Mouse (Mus musculus) heart, embryonic 15.5 days (tissue): ENCODE results near the gene Xrn2. TPM values are rescaled to one million over a fixed set of nuclear protein-coding genes. Genes with fewer than 3 reads are reported as not detected.

Experiments used
- ATAC-seq: fragments of 200-750 bp; cut with Nextera tagmentation; replicated peaks from 2 replicates; pipeline ENCODE4 v1.8.0; 2017; ENCODE audit warnings: low read depth, moderate TSS enrichment; ENCODE audit not compliant: insufficient number of reproducible peaks, insufficient read depth, low FRiP score
- H3K27ac ChIP-seq: fragments of 300-500 bp; sonication (generic); 2 replicates; pipeline ENCODE4 v1.5.1; 2015; ENCODE audit warnings: mild to moderate bottlenecking, inconsistent platforms
- H3K27me3 ChIP-seq: fragments of 300-500 bp; sonication (generic); 2 replicates; pipeline ENCODE4 v1.6.1; 2015; ENCODE audit warnings: inconsistent platforms
- H3K36me3 ChIP-seq: fragments of 300-500 bp; sonication (generic); 2 replicates; pipeline ENCODE4 v1.6.1; 2015; ENCODE audit warnings: mild to moderate bottlenecking, inconsistent platforms
- H3K4me1 ChIP-seq: fragments of 300-500 bp; sonication (generic); replicated peaks from 2 replicates; pipeline ENCODE4 v1.6.1; 2015; ENCODE audit warnings: inconsistent platforms
- H3K4me2 ChIP-seq: fragments of 300-500 bp; sonication (generic); 2 replicates; pipeline ENCODE4 v1.6.1; 2015; ENCODE audit warnings: inconsistent platforms, mild to moderate bottlenecking, moderate library complexity
- H3K4me3 ChIP-seq: fragments of 300-500 bp; sonication (generic); 2 replicates; pipeline ENCODE4 v1.5.1; 2015; ENCODE audit warnings: mild to moderate bottlenecking, inconsistent platforms
- H3K9ac ChIP-seq: fragments of 300-500 bp; sonication (generic); 2 replicates; pipeline ENCODE4 v1.6.1; 2015; ENCODE audit warnings: mild to moderate bottlenecking, inconsistent platforms
- H3K9me3 ChIP-seq: fragments of 300-500 bp; sonication (generic); replicated peaks from 2 replicates; pipeline ENCODE4 v1.6.1; 2016; ENCODE audit warnings: inconsistent platforms
- WGBS: fragments of 180-500 bp; shearing (Covaris S2); methylation state at CpG from one replicate; pipeline ENCODE4 v1.1.7; 2015; ENCODE audit warnings: mixed read lengths; 5-methylcytosine and 5-hydroxymethylcytosine counted together
- polyA plus RNA-seq: library from polyadenylated mRNA; unstranded; fragments of >200 nt; fragmentation: Nextera tagmentation; extraction: Ambion mirVana; gene quantifications from 2 replicates; pipeline ENCODE4 v1.2.1, GENCODE M21; 2015

Gene Xrn2
- polyA plus RNA-seq, 1 experiment from 2014 or later = 40.4 TPM

DNA sequence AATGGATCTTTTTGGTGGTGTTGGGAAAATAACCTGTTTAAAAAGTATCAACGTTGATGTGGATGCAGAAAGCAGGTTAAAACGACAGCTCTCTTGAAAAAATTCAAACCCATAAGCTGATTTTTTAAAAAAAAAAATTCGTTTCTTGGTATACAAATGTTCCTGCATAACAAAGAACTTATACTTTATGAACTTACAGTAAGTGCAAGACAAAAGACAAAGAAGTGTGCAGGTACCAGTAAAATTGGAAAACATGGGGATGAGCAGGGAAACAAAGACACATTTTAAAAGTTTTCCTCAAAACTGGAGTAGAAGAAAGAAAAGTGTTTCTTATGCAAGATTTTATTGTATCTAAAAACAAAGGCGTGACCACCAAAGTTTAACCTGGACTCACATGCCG is 73.6 kb downstream of the Xrn2 start:
- no peaks in the 10 kb centered on the region for H3K9me3 ChIP-seq
- no peaks in the 10 kb centered on the region for H3K36me3 ChIP-seq
- no peak overlapping the region for H3K9ac ChIP-seq
- H3K27me3 ChIP-seq = peaks cover 67% of the 10 kb centered on the region
- H3K4me1 ChIP-seq = peaks cover 20% of the 10 kb centered on the region
- 18% methylated on average over 5 of the region's 5 CpGs for WGBS
- H3K4me2 ChIP-seq = no peak overlapping the region
- no peak for ATAC-seq
- no peak overlapping the region for H3K4me3 ChIP-seq
- no peak overlapping the region for H3K27ac ChIP-seq

DNA sequence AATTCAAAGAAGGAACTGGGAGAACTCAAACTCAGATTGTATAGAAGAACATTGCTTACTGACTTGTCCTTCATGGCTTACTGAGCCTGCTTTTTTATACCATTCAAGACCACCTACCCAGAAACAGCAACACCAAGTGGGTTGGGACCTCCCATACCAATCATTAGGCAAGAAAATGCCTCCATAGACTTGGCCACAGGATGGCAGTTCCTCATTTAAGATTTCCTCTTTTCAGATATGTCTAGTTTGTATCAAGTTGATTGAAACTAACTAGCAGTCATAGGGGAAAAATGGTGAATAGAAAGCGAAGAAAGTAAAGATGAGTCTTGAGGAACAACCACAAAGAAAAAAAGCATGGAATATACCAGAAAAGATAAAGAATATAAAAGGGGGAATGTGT is 106.9 kb downstream of the Xrn2 start:
- H3K4me3 ChIP-seq = no peak overlapping the region
- WGBS = 66% methylated on average over 1 of the region's 1 CpGs

DNA sequence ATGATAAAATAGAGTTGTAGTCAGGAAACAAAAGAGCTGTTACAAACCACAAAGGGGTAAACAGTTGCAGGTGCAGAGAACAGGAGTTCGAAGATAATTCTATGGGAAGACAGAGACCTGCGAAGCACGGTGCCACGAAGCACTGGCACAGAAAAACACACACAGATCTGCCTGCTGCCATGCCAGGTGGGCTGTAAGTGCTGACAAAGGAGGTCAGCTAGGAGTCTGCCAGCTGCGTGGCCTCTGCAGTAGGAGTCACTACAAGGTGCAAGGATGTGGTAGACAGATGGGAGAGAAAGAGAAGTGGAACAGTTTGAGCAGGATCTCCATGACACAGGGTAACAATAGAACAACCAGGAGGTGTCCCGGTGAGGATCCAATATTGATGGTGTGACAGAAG is 114.6 kb downstream of the Xrn2 start:
- Histone ChIP-seq H3K27ac (no peak overlapping the region), H3K4me2 (no peak overlapping the region), H3K27me3 (no peaks in the 10 kb centered on the region), H3K9ac (no peak overlapping the region), H3K9me3 (no peaks in the 10 kb centered on the region), H3K4me3 (no peak overlapping the region), H3K4me1 (no peaks in the 10 kb centered on the region), H3K36me3 (no peaks in the 10 kb centered on the region)
- 70% methylated on average over 6 of the region's 6 CpGs for WGBS
- ATAC-seq = no peak

More for the DNA sequence above, 106.9 kb downstream of the Xrn2 start:
- ATAC-seq = no peak
- Histone ChIP-seq H3K4me2 (no peak overlapping the region), H3K9me3 (no peaks in the 10 kb centered on the region), H3K27me3 (no peaks in the 10 kb centered on the region), H3K4me1 (no peaks in the 10 kb centered on the region), H3K27ac (no peak overlapping the region), H3K36me3 (no peaks in the 10 kb centered on the region), H3K9ac (no peak overlapping the region)

Other genes starting within 250 kb of the Xrn2 start
- gene Kiz, start 157.1 kb upstream of the Xrn2 start, polyA plus RNA-seq = 27.9 and 30.2 TPM in 2 replicates
- not detected in 2 replicates for gene Nkx2-4, start 72.4 kb downstream of the Xrn2 start, polyA plus RNA-seq
- not detected in 2 replicates for gene Nkx2-2, start 181.2 kb downstream of the Xrn2 start, polyA plus RNA-seq